Mouse (Mus musculus) limb, embryonic 11.5 days (tissue): Measurements from ENCODE around the gene Cox7a2l. TPM values are rescaled to one million over a fixed set of nuclear protein-coding genes. Genes with fewer than 3 reads are reported as not detected.

ENCODE experiments used
- ATAC-seq: fragments of 200-750 bp; cut with Nextera tagmentation; 2 replicates; pipeline ENCODE4 v1.8.0; 2017; ENCODE audit warnings: low read depth; ENCODE audit not compliant: insufficient number of reproducible peaks, low FRiP score, low TSS enrichment
- DNase-seq: peaks from one replicate; pipeline ENCODE4 v3.0.0-alpha.2; 2015; ENCODE audit warnings: low spot score
- H3K27ac ChIP-seq: fragments of 300-500 bp; sonication (generic); replicated peaks from 2 replicates; pipeline ENCODE4 v1.5.1; 2014; ENCODE audit warnings: low read depth, mild to moderate bottlenecking, low read length
- H3K27me3 ChIP-seq: fragments of 300-500 bp; sonication (generic); 2 replicates; pipeline ENCODE4 v1.6.1; 2014; ENCODE audit warnings: mild to moderate bottlenecking, low read length, mixed read lengths; ENCODE audit not compliant: control insufficient read depth, insufficient read depth
- H3K36me3 ChIP-seq: fragments of 300-500 bp; sonication (generic); 2 replicates; pipeline ENCODE4 v1.6.1; 2014; ENCODE audit warnings: mild to moderate bottlenecking, low read length, moderate library complexity, mixed read lengths; ENCODE audit not compliant: control insufficient read depth, insufficient read depth
- H3K4me1 ChIP-seq: fragments of 300-500 bp; sonication (generic); 2 replicates; pipeline ENCODE4 v1.6.1; 2014; ENCODE audit warnings: low read length, mixed read lengths; ENCODE audit not compliant: control insufficient read depth, insufficient read depth
- H3K4me2 ChIP-seq: fragments of 300-500 bp; sonication (generic); 2 replicates; pipeline ENCODE4 v1.6.1; 2014; ENCODE audit warnings: low read depth, mild to moderate bottlenecking, moderate library complexity; ENCODE audit not compliant: severe bottlenecking
- H3K4me3 ChIP-seq: fragments of 300-500 bp; sonication (generic); 2 replicates; pipeline ENCODE4 v1.5.1; 2014; ENCODE audit warnings: low read depth, low read length
- H3K9ac ChIP-seq: fragments of 300-500 bp; sonication (generic); 2 replicates; pipeline ENCODE4 v1.6.1; 2014; ENCODE audit warnings: mild to moderate bottlenecking, low read length
- H3K9me3 ChIP-seq: fragments of 300-500 bp; sonication (generic); 2 replicates; pipeline ENCODE4 v1.6.1; 2016; ENCODE audit warnings: low read length; ENCODE audit not compliant: control insufficient read depth
- WGBS: fragments of 180-500 bp; shearing (Covaris S2); extraction: QIAGEN DNeasy Blood & Tissue Kit; methylation state at CpG from one replicate; pipeline ENCODE4 v1.1.7; 2014; 5-methylcytosine and 5-hydroxymethylcytosine counted together
- polyA plus RNA-seq: library from polyadenylated mRNA; unstranded; fragments of >200 nt; fragmentation: Nextera tagmentation; extraction: Ambion mirVana; gene quantifications from 2 replicates; pipeline ENCODE4 v1.2.1, GENCODE M21; 2014

The Cox7a2l gene
- polyA plus RNA-seq = 136 and 139 TPM in 2 replicates

DNA sequence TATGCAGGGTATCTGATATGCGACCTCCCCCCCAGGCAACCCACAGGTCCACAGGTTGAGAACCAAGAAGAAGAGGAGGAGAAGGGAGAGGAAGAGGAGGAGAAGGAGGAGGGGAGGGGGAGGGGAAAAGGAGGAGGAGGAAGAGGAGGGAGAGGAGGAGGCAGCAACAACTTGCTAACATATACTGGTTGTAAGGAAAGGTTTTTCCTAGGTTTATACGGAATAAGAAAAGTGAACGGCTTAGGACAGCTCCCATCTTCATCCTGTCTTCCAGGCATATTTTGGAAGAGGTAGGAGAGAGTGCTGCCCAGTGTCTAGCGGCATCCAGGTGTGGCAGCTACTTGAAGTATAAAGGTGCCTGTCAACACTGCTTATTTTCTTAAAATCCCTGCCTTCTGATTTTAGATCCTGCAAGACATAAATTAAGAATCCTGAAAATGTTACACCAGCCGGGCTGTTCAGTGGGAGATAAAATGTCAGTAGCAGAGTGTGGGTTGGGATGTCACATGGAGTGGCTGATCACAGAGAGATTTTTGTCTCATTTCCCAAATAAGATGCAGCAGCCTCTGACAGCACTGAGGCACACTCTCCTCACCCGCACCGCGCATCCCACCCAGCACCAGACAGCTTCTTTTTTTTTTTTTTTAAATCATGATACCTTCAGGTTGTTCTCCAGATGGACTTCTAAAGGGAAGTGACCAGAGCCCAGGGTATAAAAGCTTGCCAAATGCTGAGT, at the start of gene Cox7a2l:
Gene Cox7a2l (minus strand): TSS at position 51 of the 736 bp plus-strand sequence.
- WGBS = 95% methylated on average over 8 of the region's 8 CpGs
- no peak within 1 kb of the TSS for H3K27ac ChIP-seq
- no peak within 1 kb of the TSS for H3K4me2 ChIP-seq
- no peak within 1 kb of the TSS for H3K9ac ChIP-seq
- no peaks in the 10 kb centered on the region for H3K36me3 ChIP-seq
- no peak within 1 kb of the TSS for H3K4me3 ChIP-seq
- DNase-seq (no peak), ATAC-seq (no peak)
- H3K27me3 ChIP-seq = no peaks in the 10 kb centered on the region
- H3K9me3 ChIP-seq = no peaks in the 10 kb centered on the region
- H3K4me1 ChIP-seq = peaks cover 8% of the 10 kb centered on the region

- Histone ChIP-seq H3K36me3 (no peaks in the 10 kb centered on the region), H3K9ac (no peak overlapping the region), H3K4me3 (no peak overlapping the region), H3K9me3 (no peaks in the 10 kb centered on the region), H3K4me1 (no peaks in the 10 kb centered on the region), H3K27me3 (no peaks in the 10 kb centered on the region), H3K4me2 (no peak overlapping the region), H3K27ac (no peak overlapping the region)
- no peak for ATAC-seq
- no peak for DNase-seq
- 28% methylated on average over 4 of the region's 4 CpGs for WGBS
Measured at GRCm38 (mm10) chr17:83565506-83565905, 48.4 kb upstream of the Cox7a2l start.

- Histone ChIP-seq H3K4me2 (no peak overlapping the region), H3K27me3 (no peaks in the 10 kb centered on the region), H3K27ac (no peak overlapping the region), H3K9ac (no peak overlapping the region), H3K36me3 (no peaks in the 10 kb centered on the region), H3K4me1 (no peaks in the 10 kb centered on the region), H3K4me3 (no peak overlapping the region), H3K9me3 (no peaks in the 10 kb centered on the region)
- WGBS = 63% methylated on average over 12 of the region's 12 CpGs
- no peak for ATAC-seq
- DNase-seq = no peak
Measured at GRCm38 (mm10) chr17:83564119-83564820, 47.1 kb upstream of the Cox7a2l start.

DNA sequence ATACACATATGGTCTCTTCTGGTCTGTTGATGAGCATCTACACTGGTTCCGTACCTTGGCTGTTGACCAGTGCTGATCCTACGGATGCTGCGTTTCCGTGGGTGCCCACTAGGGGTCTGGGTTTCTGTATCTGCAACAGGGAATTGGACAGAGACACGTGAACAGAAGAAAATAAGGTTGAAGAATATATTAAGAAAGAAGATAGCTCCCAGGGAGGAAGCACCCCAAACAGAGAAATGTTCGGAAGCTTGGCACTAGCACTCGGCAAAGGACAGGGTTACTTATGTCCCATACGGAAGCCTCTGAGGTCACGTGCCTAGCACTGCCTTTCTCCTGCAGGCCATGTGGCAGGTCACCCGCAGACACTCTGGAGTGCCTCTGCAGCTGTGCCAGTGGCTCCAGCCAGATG, 46.6 kb upstream of the Cox7a2l start:
- peak; percentile 78 for DNase-seq
- Histone ChIP-seq H3K4me2 (no peak overlapping the region), H3K9ac (no peak overlapping the region), H3K27me3 (no peaks in the 10 kb centered on the region), H3K4me3 (no peak overlapping the region), H3K4me1 (no peaks in the 10 kb centered on the region), H3K27ac (no peak overlapping the region), H3K9me3 (no peaks in the 10 kb centered on the region), H3K36me3 (no peaks in the 10 kb centered on the region)
- WGBS = 47% methylated on average over 10 of the region's 10 CpGs
- ATAC-seq = peak; percentile 54; the same call in 1 of the 2 replicates

DNA sequence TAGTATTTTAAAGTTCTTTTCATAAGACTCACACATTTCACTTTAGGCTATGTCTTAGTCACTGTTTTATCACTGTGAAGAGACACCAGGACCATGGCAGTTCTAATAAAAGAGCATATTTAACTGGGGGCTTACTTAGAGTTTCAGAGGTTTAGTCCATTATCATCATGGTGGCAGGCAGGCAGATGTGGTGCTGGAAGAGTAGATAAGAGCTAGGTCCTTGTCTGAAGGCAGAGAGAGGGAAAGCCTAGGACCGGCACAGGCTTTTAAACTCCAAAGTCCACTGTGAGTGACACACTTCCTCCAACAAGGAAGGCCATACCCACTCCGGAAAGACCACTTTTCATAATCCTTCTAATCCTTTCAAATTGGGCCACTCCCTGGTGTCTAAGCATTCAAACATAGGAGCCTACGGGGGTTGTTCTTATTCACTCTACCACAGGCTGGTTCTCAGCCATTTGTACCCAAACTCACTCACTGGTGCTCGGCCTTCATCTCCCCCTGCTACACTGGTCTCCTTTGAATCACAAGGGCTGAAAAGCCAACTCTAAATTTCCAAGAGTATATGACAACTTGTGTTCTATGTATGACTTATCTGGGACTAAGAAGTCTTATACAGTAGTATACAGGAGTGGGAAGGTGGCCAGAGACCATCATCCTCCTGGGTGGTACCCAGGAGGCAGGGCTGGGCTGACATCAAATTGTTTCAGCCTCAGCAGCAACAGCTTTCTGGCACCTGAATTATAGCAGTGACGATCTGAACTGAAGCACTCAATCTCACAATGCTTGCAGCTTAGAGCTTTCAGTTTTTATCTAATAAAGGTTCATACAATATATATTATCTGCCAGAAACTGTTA, 45.3 kb upstream of the Cox7a2l start:
- Histone ChIP-seq H3K4me1 (no peaks in the 10 kb centered on the region), H3K4me3 (no peak overlapping the region), H3K9me3 (no peaks in the 10 kb centered on the region), H3K27me3 (no peaks in the 10 kb centered on the region), H3K27ac (no peak overlapping the region), H3K9ac (no peak overlapping the region), H3K4me2 (no peak overlapping the region), H3K36me3 (no peaks in the 10 kb centered on the region)
- WGBS = 93% methylated on average over 5 of the region's 5 CpGs
- DNase-seq (no peak), ATAC-seq (no peak)

DNA sequence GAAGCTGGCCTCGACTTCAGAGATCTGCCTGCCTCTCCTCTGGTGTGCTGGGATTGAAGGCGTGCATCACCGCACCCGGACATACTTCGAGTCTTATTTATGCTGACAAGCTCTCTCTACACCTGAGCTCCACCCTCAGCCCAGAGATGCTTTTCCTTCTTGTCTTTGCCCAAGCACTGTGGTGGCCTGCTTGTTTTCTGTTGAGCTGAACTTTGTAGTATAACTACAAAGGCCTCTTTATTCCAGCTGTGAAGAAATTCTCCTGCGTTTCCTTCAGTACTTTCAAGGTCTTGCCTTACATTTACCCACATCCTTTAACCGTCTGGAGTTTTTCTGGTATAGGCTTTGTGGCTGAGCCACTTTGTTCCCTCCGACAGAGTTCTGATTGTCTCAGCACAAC, 42.0 kb upstream of the Cox7a2l start:
- 82% methylated on average over 8 of the region's 8 CpGs for WGBS
- Histone ChIP-seq H3K4me2 (no peak overlapping the region), H3K27me3 (no peaks in the 10 kb centered on the region), H3K4me3 (no peak overlapping the region), H3K4me1 (no peaks in the 10 kb centered on the region), H3K9me3 (no peaks in the 10 kb centered on the region), H3K36me3 (no peaks in the 10 kb centered on the region), H3K9ac (no peak overlapping the region), H3K27ac (no peak overlapping the region)
- no peak for ATAC-seq
- DNase-seq = no peak

- 95% methylated on average over 11 of the region's 11 CpGs for WGBS
- Histone ChIP-seq H3K4me1 (no peaks in the 10 kb centered on the region), H3K4me2 (no peak overlapping the region), H3K27me3 (no peaks in the 10 kb centered on the region), H3K27ac (no peak overlapping the region), H3K9ac (no peak overlapping the region), H3K4me3 (no peak overlapping the region), H3K9me3 (no peaks in the 10 kb centered on the region), H3K36me3 (no peaks in the 10 kb centered on the region)
- ATAC-seq = no peak
- no peak for DNase-seq
Measured at GRCm38 (mm10) chr17:83555836-83556235, 38.7 kb upstream of the Cox7a2l start.

- Histone ChIP-seq H3K27me3 (no peaks in the 10 kb centered on the region), H3K27ac (no peak overlapping the region), H3K36me3 (no peaks in the 10 kb centered on the region), H3K4me3 (no peak overlapping the region), H3K4me2 (no peak overlapping the region), H3K4me1 (no peaks in the 10 kb centered on the region), H3K9ac (no peak overlapping the region), H3K9me3 (no peaks in the 10 kb centered on the region)
- no peak for ATAC-seq
- 85% methylated on average over 7 of the region's 7 CpGs for WGBS
- DNase-seq = no peak
Measured at GRCm38 (mm10) chr17:83554997-83555396, 37.9 kb upstream of the Cox7a2l start.
